Mouse (Mus musculus): Measurements from ENCODE around the gene Map3k6. TPM values are rescaled to one million over a fixed set of nuclear protein-coding genes. Genes with fewer than 3 reads are reported as not detected.

Gene Map3k6
- polyA plus RNA-seq (2015; fragmentation: Nextera tagmentation; extraction: Ambion mirVana): 17.4 and 20.6 TPM in 2 replicates

DNA sequence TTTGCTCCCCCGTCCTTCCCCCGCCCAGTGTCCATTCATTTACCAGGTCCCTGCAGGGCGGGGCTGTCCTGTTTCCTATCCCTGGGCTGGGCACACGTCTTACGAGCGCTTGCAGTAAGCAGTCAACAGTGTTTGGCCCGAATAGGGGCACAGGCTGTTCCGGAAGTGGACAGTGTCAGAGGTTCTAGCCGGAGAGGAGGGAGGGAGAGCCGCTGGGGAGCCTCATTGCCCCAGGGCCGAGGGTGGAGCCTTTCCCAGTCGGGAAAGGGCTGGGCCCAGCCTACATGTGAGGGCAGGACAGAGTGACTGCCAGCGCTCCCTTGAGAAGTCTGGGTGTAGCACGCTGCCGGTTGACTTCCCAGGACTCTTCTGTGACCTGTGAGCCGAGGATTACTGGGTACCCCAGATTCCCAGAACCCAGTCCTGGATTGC lies at the start of gene Map3k6:
Gene Map3k6, plus strand, starts transcription at position 329 of the 432 bp plus-strand sequence.
- Histone ChIP-seq H3K9me3 (replicated peaks) (no peaks in the 10 kb centered on the region), H3K4me1 (peaks cover 17% of the 10 kb centered on the region), H3K36me3 (no peaks in the 10 kb centered on the region), H3K4me2 (replicated peaks) (peak within 1 kb of the TSS; percentile 95), H3K27ac (replicated peaks) (peak within 1 kb of the TSS; percentile 91), H3K27me3 (peaks cover 26% of the 10 kb centered on the region), H3K4me3 (replicated peaks) (peak within 1 kb of the TSS; percentile 68), H3K9ac (peak within 1 kb of the TSS; percentile 65)
- peak; percentile 30; the same call in 1 of the 2 replicates for ATAC-seq (ENCODE audit: insufficient number of reproducible peaks, low FRiP score, low TSS enrichment, low read depth)
- 11% methylated on average over 16 of the region's 16 CpGs for WGBS

GRCm38 (mm10) chr4:133194482-133194881 lies 46.1 kb upstream of the Map3k6 start:
- no peak for ATAC-seq (ENCODE audit: insufficient number of reproducible peaks, low FRiP score, low TSS enrichment, low read depth)
- Histone ChIP-seq H3K36me3 (peaks cover 65% of the 10 kb centered on the region), H3K9me3 (replicated peaks) (no peaks in the 10 kb centered on the region)

DNA sequence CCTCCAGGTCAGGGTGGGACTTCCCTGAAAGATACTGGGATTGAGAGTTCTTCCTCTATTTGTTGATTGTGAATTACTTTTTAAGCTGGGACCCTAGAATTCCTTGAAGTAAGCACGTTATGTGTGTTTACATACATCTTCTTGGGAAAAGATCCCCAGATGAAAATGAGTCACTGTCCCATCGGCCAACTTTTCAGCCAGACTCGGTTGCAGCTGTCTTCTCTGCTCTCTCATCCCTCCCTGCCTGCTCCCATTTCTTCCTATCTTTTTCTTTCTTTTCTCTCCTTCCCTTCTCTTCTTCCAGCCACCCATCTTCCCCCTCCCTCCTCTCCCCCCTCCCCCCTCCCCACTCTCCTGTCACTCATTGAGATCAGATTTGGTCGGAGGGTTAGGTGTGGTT lies 45.6 kb upstream of the Map3k6 start:
- H3K9ac ChIP-seq: no peak overlapping the region
- WGBS: 43% methylated on average over 4 of the region's 4 CpGs
- H3K27ac ChIP-seq (replicated peaks): no peak overlapping the region

More at GRCm38 (mm10) chr4:133194482-133194881, 46.1 kb upstream of the Map3k6 start:
- Histone ChIP-seq H3K27me3 (no peaks in the 10 kb centered on the region), H3K4me1 (peaks cover 38% of the 10 kb centered on the region), H3K9ac (no peak overlapping the region), H3K4me3 (replicated peaks) (no peak overlapping the region), H3K27ac (replicated peaks) (no peak overlapping the region; the same call in 1 of the 2 replicates), H3K4me2 (replicated peaks) (no peak overlapping the region)
- 84% methylated on average over 11 of the region's 11 CpGs for WGBS

GRCm38 (mm10) chr4:133196136-133196535 lies 44.5 kb upstream of the Map3k6 start:
- WGBS: 86% methylated on average over 2 of the region's 2 CpGs
- no peak overlapping the region for H3K4me3 ChIP-seq (replicated peaks)
- H3K27me3 ChIP-seq: no peaks in the 10 kb centered on the region
- no peak overlapping the region for H3K4me2 ChIP-seq (replicated peaks)
- no peak overlapping the region for H3K9ac ChIP-seq
- no peak for ATAC-seq (ENCODE audit: insufficient number of reproducible peaks, low FRiP score, low TSS enrichment, low read depth)
- no peaks in the 10 kb centered on the region for H3K9me3 ChIP-seq (replicated peaks)
- H3K36me3 ChIP-seq: peaks cover 49% of the 10 kb centered on the region
- no peak overlapping the region for H3K27ac ChIP-seq (replicated peaks)
- peaks cover 55% of the 10 kb centered on the region for H3K4me1 ChIP-seq

More for the DNA sequence above, 45.6 kb upstream of the Map3k6 start:
- H3K27me3 ChIP-seq: no peaks in the 10 kb centered on the region
- H3K4me3 ChIP-seq (replicated peaks): no peak overlapping the region
- ATAC-seq (ENCODE audit: insufficient number of reproducible peaks, low FRiP score, low TSS enrichment, low read depth): no peak
- peaks cover 60% of the 10 kb centered on the region for H3K36me3 ChIP-seq
- no peaks in the 10 kb centered on the region for H3K9me3 ChIP-seq (replicated peaks)
- H3K4me2 ChIP-seq (replicated peaks): no peak overlapping the region
- H3K4me1 ChIP-seq: peaks cover 44% of the 10 kb centered on the region

DNA sequence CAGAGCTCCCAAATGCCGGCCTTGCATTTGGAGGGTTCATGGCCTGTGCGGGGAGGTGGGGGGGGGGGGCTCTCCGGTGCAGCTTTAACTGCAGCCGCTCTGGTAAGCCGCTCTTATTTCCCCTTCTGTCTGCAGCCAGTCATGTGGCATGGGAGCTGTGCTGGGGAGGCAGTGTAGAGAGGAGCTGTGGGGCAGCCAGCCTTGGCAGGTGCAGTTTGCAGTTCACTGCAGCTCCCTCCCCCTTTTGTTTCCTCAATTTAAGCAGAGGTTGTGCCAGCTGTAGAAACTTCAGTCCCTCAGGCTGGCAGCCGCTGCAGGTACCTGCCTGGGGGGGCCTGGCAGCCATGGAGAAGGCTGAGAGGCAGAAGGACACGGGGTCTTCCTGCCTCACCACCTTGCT lies 43.8 kb upstream of the Map3k6 start:
- H3K9me3 ChIP-seq (replicated peaks): no peaks in the 10 kb centered on the region
- H3K4me2 ChIP-seq (replicated peaks): no peak overlapping the region
- H3K27me3 ChIP-seq: no peaks in the 10 kb centered on the region
- peaks cover 42% of the 10 kb centered on the region for H3K36me3 ChIP-seq
- H3K4me1 ChIP-seq: peaks cover 61% of the 10 kb centered on the region
- no peak overlapping the region for H3K4me3 ChIP-seq (replicated peaks)
- ATAC-seq (ENCODE audit: insufficient number of reproducible peaks, low FRiP score, low TSS enrichment, low read depth): no peak
- H3K27ac ChIP-seq (replicated peaks): peak overlapping the region; percentile 78
- WGBS: 30% methylated on average over 7 of the region's 7 CpGs
- no peak overlapping the region for H3K9ac ChIP-seq

DNA sequence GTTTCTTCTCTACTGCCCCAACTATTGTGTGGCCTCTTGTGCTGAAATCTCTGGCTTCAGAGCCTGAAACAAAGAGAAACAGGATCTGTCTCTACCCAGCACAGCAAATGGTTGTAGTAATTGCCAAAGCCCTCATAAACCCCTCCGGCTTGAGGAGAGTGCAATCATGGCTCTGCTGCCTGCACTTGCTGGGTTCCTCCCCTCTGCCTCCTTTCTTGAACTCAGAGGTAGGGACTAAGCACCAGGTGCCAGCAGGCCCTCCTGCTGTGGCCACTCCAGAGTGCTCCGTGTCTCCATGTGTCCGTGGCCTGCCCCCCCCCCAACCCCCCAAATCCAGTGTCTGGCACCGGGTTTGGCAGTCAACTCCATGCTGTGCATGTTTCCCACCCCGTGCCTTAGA lies 43.3 kb upstream of the Map3k6 start:
- H3K9me3 ChIP-seq (replicated peaks): no peaks in the 10 kb centered on the region
- H3K4me3 ChIP-seq (replicated peaks): no peak overlapping the region
- H3K4me2 ChIP-seq (replicated peaks): no peak overlapping the region
- H3K4me1 ChIP-seq: peaks cover 62% of the 10 kb centered on the region
- no peaks in the 10 kb centered on the region for H3K27me3 ChIP-seq
- H3K27ac ChIP-seq (replicated peaks): peak overlapping the region; percentile 78
- ATAC-seq (ENCODE audit: insufficient number of reproducible peaks, low FRiP score, low TSS enrichment, low read depth): no peak
- 19% methylated on average over 5 of the region's 5 CpGs for WGBS
- no peak overlapping the region for H3K9ac ChIP-seq
- H3K36me3 ChIP-seq: peaks cover 38% of the 10 kb centered on the region

DNA sequence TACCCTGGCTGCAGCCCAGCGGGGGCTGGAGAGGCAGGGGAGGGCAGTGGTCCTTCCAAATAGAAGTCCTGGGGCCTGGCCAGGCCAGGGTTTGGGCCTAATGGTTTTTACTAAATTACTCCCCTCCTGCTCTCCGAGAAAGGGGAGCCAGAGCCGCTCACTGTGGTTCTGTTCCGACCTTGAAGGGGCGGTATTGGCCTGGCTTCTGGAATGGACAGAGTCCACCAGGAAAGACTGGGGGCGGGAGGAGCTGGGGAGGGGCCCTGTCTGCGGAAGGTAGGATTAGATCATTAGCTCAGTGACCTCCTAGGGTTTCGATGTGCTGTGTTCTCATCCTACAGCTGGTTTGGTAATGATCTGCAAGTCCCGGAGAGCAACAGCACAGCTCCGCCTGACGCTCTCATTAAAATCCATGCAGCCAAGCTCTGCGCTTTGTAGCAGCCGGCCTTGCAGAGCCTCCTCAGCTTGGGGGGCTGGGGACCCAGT lies 42.8 kb upstream of the Map3k6 start:
- no peaks in the 10 kb centered on the region for H3K27me3 ChIP-seq

GRCm38 (mm10) chr4:133198337-133199180 lies 42.1 kb upstream of the Map3k6 start:
- Histone ChIP-seq H3K9ac (no peak overlapping the region), H3K4me1 (peaks cover 62% of the 10 kb centered on the region), H3K9me3 (replicated peaks) (no peaks in the 10 kb centered on the region), H3K27me3 (no peaks in the 10 kb centered on the region), H3K27ac (replicated peaks) (peak overlapping the region; percentile 78), H3K4me2 (replicated peaks) (no peak overlapping the region), H3K4me3 (replicated peaks) (no peak overlapping the region), H3K36me3 (peaks cover 26% of the 10 kb centered on the region)
- ATAC-seq (ENCODE audit: insufficient number of reproducible peaks, low FRiP score, low TSS enrichment, low read depth): no peak
- WGBS: 32% methylated on average over 19 of the region's 19 CpGs

More for the DNA sequence above, 42.8 kb upstream of the Map3k6 start:
- H3K4me1 ChIP-seq: peaks cover 62% of the 10 kb centered on the region
- no peak overlapping the region for H3K4me2 ChIP-seq (replicated peaks)
- WGBS: 25% methylated on average over 13 of the region's 13 CpGs
- no peak for ATAC-seq (ENCODE audit: insufficient number of reproducible peaks, low FRiP score, low TSS enrichment, low read depth)
- peaks cover 33% of the 10 kb centered on the region for H3K36me3 ChIP-seq
- no peak overlapping the region for H3K9ac ChIP-seq
- H3K9me3 ChIP-seq (replicated peaks): no peaks in the 10 kb centered on the region
- H3K4me3 ChIP-seq (replicated peaks): no peak overlapping the region
- peak overlapping the region; percentile 78 for H3K27ac ChIP-seq (replicated peaks)

DNA sequence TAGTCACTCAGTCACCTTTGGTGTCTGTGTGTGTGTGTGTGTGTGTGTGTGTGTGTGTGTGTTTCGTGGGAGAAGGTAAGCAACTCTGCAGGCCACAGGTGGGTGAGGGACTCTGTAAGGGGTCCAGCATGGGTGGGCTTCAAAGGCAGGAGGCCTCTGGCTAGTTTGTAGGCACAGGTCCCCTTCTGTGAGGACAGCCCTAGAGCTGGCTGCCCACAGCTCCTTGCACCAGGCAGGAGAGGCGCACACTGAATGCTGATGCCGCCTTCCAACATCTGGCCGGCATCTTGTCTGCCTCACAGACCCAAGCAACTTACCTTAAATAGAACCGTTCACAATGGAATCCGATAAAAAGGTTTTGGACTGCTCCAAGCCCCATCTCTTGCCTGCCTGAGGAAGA lies 40.9 kb upstream of the Map3k6 start:
- Histone ChIP-seq H3K4me3 (replicated peaks) (no peak overlapping the region), H3K4me1 (peaks cover 68% of the 10 kb centered on the region), H3K36me3 (peaks cover 14% of the 10 kb centered on the region), H3K4me2 (replicated peaks) (peak overlapping the region; percentile 38), H3K27ac (replicated peaks) (peak overlapping the region; percentile 88), H3K9ac (no peak overlapping the region), H3K27me3 (no peaks in the 10 kb centered on the region), H3K9me3 (replicated peaks) (no peaks in the 10 kb centered on the region)
- WGBS: 39% methylated on average over 6 of the region's 6 CpGs
- no peak for ATAC-seq (ENCODE audit: insufficient number of reproducible peaks, low FRiP score, low TSS enrichment, low read depth)

DNA sequence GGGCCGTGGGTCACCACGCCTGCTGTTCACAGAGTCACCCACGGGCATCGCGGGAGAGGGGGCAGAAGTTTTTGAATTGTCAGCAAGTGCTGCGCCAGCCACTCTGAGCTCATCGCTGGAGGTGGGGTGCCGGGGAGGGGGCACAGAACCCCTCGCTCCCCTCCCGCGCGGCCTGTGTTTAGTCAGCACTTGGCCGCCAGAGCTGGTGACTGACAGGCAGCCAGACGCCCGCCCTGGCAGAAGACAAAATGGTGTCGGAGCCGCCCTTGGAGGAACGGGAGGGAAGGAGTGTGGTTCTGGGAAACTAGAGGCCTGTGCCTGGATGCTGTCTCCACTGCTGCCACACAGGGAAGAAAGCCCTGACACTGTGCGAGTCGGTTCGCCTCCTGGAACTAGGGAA lies 40.3 kb upstream of the Map3k6 start:
- 32% methylated on average over 21 of the region's 21 CpGs for WGBS
- peak overlapping the region; percentile 38 for H3K4me2 ChIP-seq (replicated peaks)
- no peaks in the 10 kb centered on the region for H3K9me3 ChIP-seq (replicated peaks)
- ATAC-seq (ENCODE audit: insufficient number of reproducible peaks, low FRiP score, low TSS enrichment, low read depth): peak; percentile 37; the same call in 1 of the 2 replicates
- H3K27me3 ChIP-seq: no peaks in the 10 kb centered on the region
- no peak overlapping the region; the same call in 1 of the 2 replicates for H3K9ac ChIP-seq
- H3K27ac ChIP-seq (replicated peaks): peak overlapping the region; percentile 88
- H3K4me1 ChIP-seq: peaks cover 71% of the 10 kb centered on the region
- peaks cover 9% of the 10 kb centered on the region; the same call in 1 of the 2 replicates for H3K36me3 ChIP-seq
- no peak overlapping the region for H3K4me3 ChIP-seq (replicated peaks)

DNA sequence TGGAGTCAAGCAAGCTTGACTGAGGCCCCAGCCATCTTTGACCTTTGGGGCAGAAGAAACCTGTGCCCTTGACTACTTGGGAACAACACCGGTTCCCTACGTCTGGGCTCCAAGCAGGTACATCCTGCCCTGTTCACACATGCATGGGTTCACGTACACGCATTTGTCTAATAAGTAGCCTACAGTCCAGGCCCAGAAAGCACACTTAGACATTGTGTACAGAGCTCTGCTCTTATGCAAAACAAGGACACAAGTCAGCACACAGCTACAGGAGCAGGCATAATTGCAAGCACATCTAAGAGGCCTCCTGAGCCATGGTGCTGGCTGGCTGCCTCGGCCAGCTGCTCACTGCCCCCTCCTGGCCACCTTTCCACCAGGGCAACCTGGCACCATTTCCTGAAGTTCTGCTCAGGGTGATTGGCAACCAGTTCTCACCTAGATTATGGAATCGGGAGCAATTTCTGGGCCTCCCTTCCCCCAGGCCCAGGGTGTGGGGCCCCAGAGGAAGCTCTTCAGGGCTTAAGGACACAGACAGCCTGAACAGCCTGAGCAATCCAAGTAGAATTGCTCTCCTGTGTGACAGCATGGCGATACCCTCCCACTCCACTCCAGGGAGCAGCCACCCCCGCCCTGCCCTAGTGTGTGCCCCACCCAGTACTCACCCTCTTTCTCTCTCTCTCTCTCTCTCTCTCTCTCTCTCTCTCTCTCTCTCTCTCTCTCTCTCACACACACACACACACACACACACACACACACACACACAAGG lies 39.4 kb upstream of the Map3k6 start:
- H3K4me3 ChIP-seq (replicated peaks): no peak overlapping the region
- peaks cover 66% of the 10 kb centered on the region for H3K4me1 ChIP-seq
- peaks cover under 1% of the 10 kb centered on the region; the same call in 1 of the 2 replicates for H3K36me3 ChIP-seq
- no peaks in the 10 kb centered on the region for H3K9me3 ChIP-seq (replicated peaks)
- WGBS: 53% methylated on average over 8 of the region's 8 CpGs
- ATAC-seq (ENCODE audit: insufficient number of reproducible peaks, low FRiP score, low TSS enrichment, low read depth): peak; percentile 36; the same call in 1 of the 2 replicates
- H3K27me3 ChIP-seq: no peaks in the 10 kb centered on the region
- no peak overlapping the region for H3K4me2 ChIP-seq (replicated peaks)
- peak overlapping the region; percentile 88 for H3K27ac ChIP-seq (replicated peaks)
- no peak overlapping the region for H3K9ac ChIP-seq
